Mouse (Mus musculus) lung, embryonic 14.5 days (tissue): Measurements from ENCODE around the gene Klhl25. TPM values are rescaled to one million over a fixed set of nuclear protein-coding genes. Genes with fewer than 3 reads are reported as not detected.
"Not testable (repeated sequence)": the region's sequence is repeated elsewhere in the genome, so short reads cannot be mapped to it uniquely, and the experiment has no call there.

Source experiments
- ATAC-seq: fragments of 200-750 bp; cut with Nextera tagmentation; 2 replicates; pipeline ENCODE4 v1.8.0; 2017; ENCODE audit warnings: mild to moderate bottlenecking, moderate TSS enrichment, moderate library complexity; ENCODE audit not compliant: insufficient read depth
- DNase-seq: peaks from one replicate; pipeline ENCODE4 v3.0.0-alpha.2; 2015
- H3K27ac ChIP-seq: fragments of 300-500 bp; sonication (generic); 2 replicates; pipeline ENCODE4 v1.5.1; 2014; ENCODE audit warnings: low read depth, mild to moderate bottlenecking, moderate library complexity
- H3K27me3 ChIP-seq: fragments of 300-500 bp; sonication (generic); 2 replicates; pipeline ENCODE4 v1.6.1; 2014; ENCODE audit warnings: low read length, control low read depth; ENCODE audit not compliant: insufficient read depth
- H3K36me3 ChIP-seq: fragments of 300-500 bp; sonication (generic); 2 replicates; pipeline ENCODE4 v1.6.1; 2014; ENCODE audit warnings: control low read depth; ENCODE audit not compliant: insufficient read depth
- H3K4me1 ChIP-seq: fragments of 300-500 bp; sonication (generic); 2 replicates; pipeline ENCODE4 v1.6.1; 2014; ENCODE audit warnings: antibody characterized with exemption, control low read depth; ENCODE audit not compliant: insufficient read depth
- H3K4me2 ChIP-seq: fragments of 300-500 bp; sonication (generic); 2 replicates; pipeline ENCODE4 v1.6.1; 2014; ENCODE audit warnings: mild to moderate bottlenecking
- H3K4me3 ChIP-seq: fragments of 300-500 bp; sonication (generic); 2 replicates; pipeline ENCODE4 v1.5.1; 2014; ENCODE audit warnings: low read depth, low read length
- H3K9ac ChIP-seq: fragments of 300-500 bp; sonication (generic); 2 replicates; pipeline ENCODE4 v1.6.1; 2014
- H3K9me3 ChIP-seq: fragments of 300-500 bp; sonication (generic); 2 replicates; pipeline ENCODE4 v1.6.1; 2016; ENCODE audit warnings: low read depth, low read length, control low read depth
- CTCF ChIP-seq: IDR thresholded peaks from 2 replicates; pipeline ENCODE4 v1.5.1; 2016; ENCODE audit warnings: antibody characterized with exemption, low read depth
- WGBS: fragments of 180-500 bp; shearing (Covaris S2); extraction: QIAGEN DNeasy Blood & Tissue Kit; methylation state at CpG from one replicate; pipeline ENCODE4 v1.1.7; 2014; 5-methylcytosine and 5-hydroxymethylcytosine counted together
- polyA plus RNA-seq: library from polyadenylated mRNA; unstranded; fragments of >200 nt; fragmentation: Nextera tagmentation; extraction: Ambion mirVana; gene quantifications from 2 replicates; pipeline ENCODE4 v1.2.1, GENCODE M21; 2014

The Klhl25 gene
- polyA plus RNA-seq, 1 experiment from 2014 or later: 18.6 TPM

DNA sequence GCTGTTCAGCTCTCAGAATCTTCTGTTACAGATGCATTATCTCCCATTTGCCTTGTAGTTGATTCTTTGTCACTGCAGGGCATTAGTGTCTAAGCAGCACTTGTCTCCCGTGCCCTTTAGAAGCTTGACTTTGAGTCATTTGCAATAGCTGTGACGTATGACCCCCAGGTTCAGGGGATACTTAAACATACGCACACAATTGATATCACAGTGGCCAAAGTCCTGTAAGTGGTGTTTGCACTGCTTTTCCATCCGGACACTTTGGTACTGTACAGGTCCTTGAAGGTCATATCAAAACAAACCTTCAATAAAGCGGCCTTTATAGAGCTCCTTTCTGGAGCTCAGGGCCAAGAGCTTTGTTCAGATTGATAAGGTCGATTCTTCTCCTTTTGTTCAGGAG lies 51.0 kb downstream of the Klhl25 start:
- Histone ChIP-seq H3K9me3 (no peaks in the 10 kb centered on the region), H3K36me3 (no peaks in the 10 kb centered on the region), H3K4me3 (no peak overlapping the region), H3K4me2 (no peak overlapping the region), H3K27ac (no peak overlapping the region), H3K9ac (no peak overlapping the region), H3K4me1 (no peaks in the 10 kb centered on the region), H3K27me3 (no peaks in the 10 kb centered on the region)
- no peak for ATAC-seq
- WGBS: 38% methylated on average over 6 of the region's 6 CpGs
- no peak for DNase-seq
- TF ChIP-seq CTCF: no peak

DNA sequence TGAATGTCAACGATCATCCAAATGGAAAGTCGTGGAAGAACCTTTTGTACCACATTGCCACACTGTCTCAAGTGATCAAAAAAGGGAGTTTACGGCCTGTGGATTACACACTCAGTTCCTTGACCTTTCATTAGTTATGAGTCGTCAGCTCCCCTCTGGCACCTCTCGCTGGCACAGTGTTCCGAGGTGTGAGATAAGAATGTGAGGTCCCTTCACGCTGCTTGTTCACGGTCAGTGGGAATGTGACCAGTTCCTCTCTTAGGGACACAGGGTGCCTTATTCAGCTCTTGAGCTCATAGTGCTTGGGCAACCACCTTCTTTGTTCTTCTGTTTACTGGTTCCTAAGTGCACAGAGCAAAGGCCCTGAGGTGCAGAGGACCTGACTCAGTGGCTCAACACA lies 51.4 kb downstream of the Klhl25 start:
- WGBS: 32% methylated on average over 8 of the region's 8 CpGs
- H3K4me3 ChIP-seq: no peak overlapping the region
- no peak for DNase-seq
- no peaks in the 10 kb centered on the region for H3K9me3 ChIP-seq
- H3K4me2 ChIP-seq: no peak overlapping the region
- H3K27ac ChIP-seq: no peak overlapping the region
- no peak overlapping the region for H3K9ac ChIP-seq
- ATAC-seq: no peak
- no peaks in the 10 kb centered on the region for H3K27me3 ChIP-seq
- no peaks in the 10 kb centered on the region for H3K4me1 ChIP-seq
- H3K36me3 ChIP-seq: no peaks in the 10 kb centered on the region
- no peak for TF ChIP-seq CTCF

DNA sequence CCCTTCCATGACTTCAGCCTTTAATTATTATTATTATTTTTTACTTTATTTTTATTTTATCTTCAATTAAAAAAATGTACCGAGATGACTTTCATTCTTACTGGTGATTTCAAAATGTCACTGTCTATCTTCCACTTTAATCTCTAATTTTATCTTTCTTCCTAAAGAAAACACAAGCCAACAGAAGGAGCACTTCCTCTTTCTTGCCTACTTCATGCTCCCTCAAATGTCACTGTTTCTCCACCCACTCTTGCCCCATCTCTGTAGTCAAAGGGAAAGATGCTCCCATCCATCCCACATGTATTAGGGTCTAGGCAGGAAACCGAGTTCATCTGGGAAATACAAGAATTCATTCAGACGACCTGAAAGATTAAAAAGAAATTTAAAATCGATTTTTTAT lies 51.8 kb downstream of the Klhl25 start:
- Histone ChIP-seq H3K4me2 (no peak overlapping the region), H3K9me3 (no peaks in the 10 kb centered on the region), H3K27me3 (no peaks in the 10 kb centered on the region), H3K36me3 (no peaks in the 10 kb centered on the region), H3K4me1 (no peaks in the 10 kb centered on the region), H3K4me3 (no peak overlapping the region), H3K9ac (no peak overlapping the region), H3K27ac (no peak overlapping the region)
- ATAC-seq: no peak
- no peak for DNase-seq
- no peak for TF ChIP-seq CTCF
- 67% methylated on average over 4 of the region's 4 CpGs for WGBS

DNA sequence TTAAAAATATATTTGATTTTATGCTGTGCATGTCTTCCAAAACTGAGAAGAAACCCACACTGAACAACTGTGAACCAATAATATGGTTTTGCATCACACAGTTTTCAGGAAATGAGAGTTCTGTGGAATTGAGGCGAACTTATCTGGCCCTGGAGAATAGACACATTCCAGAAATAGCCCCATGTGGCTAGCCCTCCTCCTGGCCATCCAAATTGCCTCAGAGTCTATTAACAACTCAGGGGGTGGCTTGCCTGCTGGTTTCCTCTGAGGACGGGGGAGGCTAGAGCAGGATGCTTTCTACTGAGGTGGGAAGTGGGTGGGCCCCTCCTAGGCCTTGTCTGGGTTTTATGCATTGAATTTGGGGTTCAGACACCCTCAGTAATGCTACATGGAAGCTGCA lies 57.0 kb downstream of the Klhl25 start:
- 18% methylated on average over 2 of the region's 2 CpGs for WGBS
- Histone ChIP-seq H3K4me1 (no peaks in the 10 kb centered on the region), H3K9me3 (no peaks in the 10 kb centered on the region), H3K4me3 (no peak overlapping the region), H3K9ac (no peak overlapping the region), H3K27ac (no peak overlapping the region), H3K36me3 (no peaks in the 10 kb centered on the region), H3K4me2 (no peak overlapping the region), H3K27me3 (no peaks in the 10 kb centered on the region)
- no peak for DNase-seq
- TF ChIP-seq CTCF: no peak
- ATAC-seq: no peak

DNA sequence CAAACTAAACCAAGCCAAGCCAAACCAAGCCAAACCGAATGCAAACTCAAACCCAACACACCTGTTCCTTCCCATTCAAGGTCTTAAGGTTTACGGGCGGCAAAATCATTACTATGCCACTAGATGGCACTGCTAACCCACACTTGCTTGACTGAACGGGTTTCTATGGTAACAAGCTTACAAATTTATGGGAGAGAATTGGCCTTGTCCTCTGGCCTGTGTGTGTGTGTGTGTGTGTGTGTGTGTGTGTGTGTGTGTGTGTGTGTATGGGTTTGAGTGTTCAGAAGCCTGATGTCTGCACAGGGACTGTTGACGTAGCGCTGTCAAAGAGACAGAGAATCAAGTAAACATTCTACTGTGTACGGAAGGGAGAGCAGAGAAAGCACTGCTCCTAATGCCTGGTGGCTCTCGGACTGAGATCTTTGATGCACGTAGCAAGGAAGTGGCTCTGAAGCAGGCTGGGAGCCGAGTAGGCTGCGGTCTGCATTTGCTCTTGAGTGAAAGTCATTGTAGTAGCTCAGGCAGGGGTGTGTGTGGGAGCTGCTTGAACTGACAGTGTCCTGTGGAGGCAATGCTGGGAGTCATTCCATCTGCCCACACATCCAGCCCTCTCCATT lies 62.0 kb downstream of the Klhl25 start:
- Histone ChIP-seq H3K4me2 (peak overlapping the region; percentile 62), H3K36me3 (no peaks in the 10 kb centered on the region), H3K4me3 (peak overlapping the region; percentile 14; the same call in 1 of the 2 replicates), H3K27me3 (no peaks in the 10 kb centered on the region), H3K9ac (no peak overlapping the region), H3K27ac (no peak overlapping the region), H3K9me3 (no peaks in the 10 kb centered on the region), H3K4me1 (no peaks in the 10 kb centered on the region)
- WGBS: 3% methylated on average over 11 of the region's 11 CpGs
- ATAC-seq (peak; percentile 81), DNase-seq (peak; percentile 90)
- TF ChIP-seq CTCF: peak; percentile 88

DNA sequence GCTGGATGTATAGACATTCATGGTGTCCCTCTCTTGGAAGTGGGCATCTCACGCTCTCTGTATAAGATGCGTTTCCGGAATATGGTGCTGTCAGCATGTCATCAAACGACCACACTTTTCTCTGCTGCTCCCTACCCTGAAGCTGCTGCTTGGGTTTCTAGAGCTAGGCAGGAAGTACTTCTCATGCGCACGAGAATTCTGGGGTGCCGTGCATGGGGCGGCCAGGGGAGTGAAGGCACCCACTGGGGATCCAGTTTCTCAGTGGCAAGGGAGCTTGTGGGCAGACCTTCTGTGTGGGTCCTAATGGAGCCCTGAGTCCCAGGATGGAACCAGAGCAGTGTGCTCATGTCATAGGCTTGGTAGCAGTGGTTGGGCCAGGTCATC lies 62.5 kb downstream of the Klhl25 start:
- no peaks in the 10 kb centered on the region for H3K4me1 ChIP-seq
- no peaks in the 10 kb centered on the region for H3K9me3 ChIP-seq
- ATAC-seq (peak; percentile 17; the same call in 1 of the 2 replicates), DNase-seq (no peak)
- no peaks in the 10 kb centered on the region for H3K27me3 ChIP-seq
- H3K4me2 ChIP-seq: peak overlapping the region; percentile 62
- H3K9ac ChIP-seq: no peak overlapping the region
- WGBS: 68% methylated on average over 8 of the region's 8 CpGs
- no peaks in the 10 kb centered on the region for H3K36me3 ChIP-seq
- TF ChIP-seq CTCF: no peak
- H3K27ac ChIP-seq: no peak overlapping the region
- no peak overlapping the region for H3K4me3 ChIP-seq

DNA sequence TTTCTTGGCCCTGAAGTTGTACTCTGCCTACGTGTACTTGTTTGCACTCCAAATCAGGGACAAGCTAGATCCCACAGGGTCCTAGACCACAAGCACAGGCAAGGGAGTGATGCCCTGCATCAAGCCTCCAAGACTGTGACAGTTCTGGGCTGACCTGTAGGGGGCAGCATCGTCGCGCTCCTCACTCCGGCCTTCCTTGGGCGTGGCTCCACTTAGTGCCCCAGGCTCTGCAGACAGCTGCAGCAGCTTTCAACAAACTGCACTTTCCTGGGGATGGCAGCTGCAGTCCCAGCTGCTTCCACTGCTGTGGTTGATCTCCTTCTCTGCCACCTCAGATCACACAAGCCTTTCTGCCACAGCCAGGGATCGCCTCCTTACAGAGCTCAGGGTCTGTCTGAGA lies 65.8 kb downstream of the Klhl25 start:
- WGBS: 1% methylated on average over 7 of the region's 7 CpGs
- peak; percentile 96 for TF ChIP-seq CTCF
- H3K9me3 ChIP-seq: no peaks in the 10 kb centered on the region
- peak; percentile 80 for ATAC-seq
- H3K4me3 ChIP-seq: no peak overlapping the region
- no peak overlapping the region for H3K27ac ChIP-seq
- H3K9ac ChIP-seq: no peak overlapping the region
- no peaks in the 10 kb centered on the region for H3K4me1 ChIP-seq
- peak; percentile 89 for DNase-seq
- H3K27me3 ChIP-seq: no peaks in the 10 kb centered on the region
- H3K4me2 ChIP-seq: no peak overlapping the region
- H3K36me3 ChIP-seq: no peaks in the 10 kb centered on the region

DNA sequence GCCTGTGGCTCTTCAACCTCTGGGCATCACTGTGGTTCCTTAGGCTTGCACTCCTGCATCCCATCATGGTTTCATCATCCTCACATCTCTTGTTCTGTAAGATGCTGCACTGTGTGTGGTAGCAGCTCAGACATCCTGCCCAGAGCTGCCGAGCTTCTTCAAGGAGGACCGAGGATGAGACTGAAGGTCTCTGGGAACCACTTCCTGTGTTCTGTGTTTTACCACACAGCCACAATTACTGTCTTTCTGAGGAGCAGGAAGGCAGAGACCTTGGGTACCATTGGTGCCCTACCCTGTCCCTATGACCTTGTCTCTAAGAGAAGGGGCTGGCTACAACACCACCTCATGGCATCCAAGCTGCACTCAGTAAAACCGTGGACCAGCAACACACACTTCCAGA lies 67.4 kb downstream of the Klhl25 start:
- DNase-seq, ATAC-seq, H3K9ac ChIP-seq: not testable (repeated sequence)

More for the DNA sequence above, 67.4 kb downstream of the Klhl25 start:
- H3K27me3 ChIP-seq, H3K4me1 ChIP-seq, H3K36me3 ChIP-seq, H3K27ac ChIP-seq, H3K9me3 ChIP-seq, H3K4me3 ChIP-seq, H3K4me2 ChIP-seq: not testable (repeated sequence)
- 78% methylated on average over 3 of the region's 3 CpGs for WGBS
